Mouse (Mus musculus): ENCODE data around the gene Podxl2. TPM values are rescaled to one million over a fixed set of nuclear protein-coding genes. Genes with fewer than 3 reads are reported as not detected.
A peak's percentile ranks its signal among the peaks of the same experiment; 100 is the strongest.

The Podxl2 gene
- polyA plus RNA-seq, 1 experiment from 2014 or later = 355 TPM

- Histone ChIP-seq H3K4me3 (no peak overlapping the region), H3K9me3 (replicated peaks) (peaks cover 3% of the 10 kb centered on the region; the same call in 1 of the 2 replicates), H3K4me1 (no peaks in the 10 kb centered on the region), H3K4me2 (no peak overlapping the region), H3K36me3 (ENCODE audit: poor library complexity, severe bottlenecking) (peaks cover 89% of the 10 kb centered on the region), H3K27me3 (no peaks in the 10 kb centered on the region), H3K27ac (no peak overlapping the region), H3K9ac (no peak overlapping the region)
- WGBS = 82% methylated on average over 7 of the region's 7 CpGs
- no peak for ATAC-seq
Measured at GRCm38 (mm10) chr6:88858341-88858740, 16.5 kb downstream of the Podxl2 start.

- no peak for ATAC-seq
- no peak overlapping the region for H3K27ac ChIP-seq
- 88% methylated on average over 6 of the region's 6 CpGs for WGBS
Measured at GRCm38 (mm10) chr6:88857830-88858229, 17.0 kb downstream of the Podxl2 start.

GRCm38 (mm10) chr6:88857249-88857648 lies 17.6 kb downstream of the Podxl2 start:
- no peak for ATAC-seq
- H3K36me3 ChIP-seq (ENCODE audit: poor library complexity, severe bottlenecking) = peaks cover 88% of the 10 kb centered on the region
- H3K4me1 ChIP-seq = no peaks in the 10 kb centered on the region
- H3K4me3 ChIP-seq = no peak overlapping the region
- H3K4me2 ChIP-seq = no peak overlapping the region
- H3K9me3 ChIP-seq (replicated peaks) = peaks cover 3% of the 10 kb centered on the region; the same call in 1 of the 2 replicates
- H3K27me3 ChIP-seq = no peaks in the 10 kb centered on the region
- H3K27ac ChIP-seq = no peak overlapping the region
- no peak overlapping the region for H3K9ac ChIP-seq
- WGBS = 50% methylated on average over 9 of the region's 9 CpGs

More at GRCm38 (mm10) chr6:88857830-88858229, 17.0 kb downstream of the Podxl2 start:
- Histone ChIP-seq H3K9me3 (replicated peaks) (peaks cover 3% of the 10 kb centered on the region; the same call in 1 of the 2 replicates), H3K9ac (no peak overlapping the region), H3K4me2 (no peak overlapping the region), H3K36me3 (ENCODE audit: poor library complexity, severe bottlenecking) (peaks cover 89% of the 10 kb centered on the region), H3K27me3 (no peaks in the 10 kb centered on the region), H3K4me1 (no peaks in the 10 kb centered on the region), H3K4me3 (no peak overlapping the region)

GRCm38 (mm10) chr6:88855636-88856035 lies 19.2 kb downstream of the Podxl2 start:
- peak; percentile 38; the same call in 1 of the 2 replicates for ATAC-seq

GRCm38 (mm10) chr6:88854509-88854908 lies 20.3 kb downstream of the Podxl2 start:
- no peak for ATAC-seq
- Histone ChIP-seq H3K27me3 (no peaks in the 10 kb centered on the region), H3K9me3 (replicated peaks) (no peaks in the 10 kb centered on the region), H3K4me1 (no peaks in the 10 kb centered on the region), H3K9ac (no peak overlapping the region), H3K4me3 (no peak overlapping the region), H3K27ac (no peak overlapping the region), H3K36me3 (ENCODE audit: poor library complexity, severe bottlenecking) (peaks cover 84% of the 10 kb centered on the region), H3K4me2 (no peak overlapping the region)
- WGBS = 88% methylated on average over 5 of the region's 5 CpGs

More at GRCm38 (mm10) chr6:88855636-88856035, 19.2 kb downstream of the Podxl2 start:
- no peak overlapping the region for H3K9ac ChIP-seq
- no peaks in the 10 kb centered on the region for H3K27me3 ChIP-seq
- 18% methylated on average over 5 of the region's 5 CpGs for WGBS
- no peak overlapping the region for H3K4me2 ChIP-seq
- no peaks in the 10 kb centered on the region for H3K4me1 ChIP-seq
- H3K9me3 ChIP-seq (replicated peaks) = no peaks in the 10 kb centered on the region
- no peak overlapping the region for H3K4me3 ChIP-seq
- H3K36me3 ChIP-seq (ENCODE audit: poor library complexity, severe bottlenecking) = peaks cover 84% of the 10 kb centered on the region
- H3K27ac ChIP-seq = no peak overlapping the region

GRCm38 (mm10) chr6:88850034-88850433 lies 24.8 kb downstream of the Podxl2 start:
- no peak overlapping the region for H3K27ac ChIP-seq
- ATAC-seq = no peak
- no peaks in the 10 kb centered on the region for H3K27me3 ChIP-seq
- H3K4me2 ChIP-seq = no peak overlapping the region
- peaks cover 94% of the 10 kb centered on the region for H3K36me3 ChIP-seq (ENCODE audit: poor library complexity, severe bottlenecking)
- no peak overlapping the region for H3K9ac ChIP-seq
- no peaks in the 10 kb centered on the region for H3K9me3 ChIP-seq (replicated peaks)
- H3K4me1 ChIP-seq = no peaks in the 10 kb centered on the region
- H3K4me3 ChIP-seq = no peak overlapping the region
- WGBS = 89% methylated on average over 7 of the region's 7 CpGs

GRCm38 (mm10) chr6:88849270-88849669 lies 25.6 kb downstream of the Podxl2 start:
- no peak overlapping the region for H3K9ac ChIP-seq

GRCm38 (mm10) chr6:88847571-88847970 lies 27.3 kb downstream of the Podxl2 start:
- no peak for ATAC-seq
- H3K9me3 ChIP-seq (replicated peaks) = no peaks in the 10 kb centered on the region
- WGBS = 91% methylated on average over 2 of the region's 2 CpGs
- H3K4me1 ChIP-seq = peaks cover 9% of the 10 kb centered on the region
- no peak overlapping the region for H3K4me2 ChIP-seq
- H3K27me3 ChIP-seq = no peaks in the 10 kb centered on the region
- no peak overlapping the region for H3K4me3 ChIP-seq
- H3K36me3 ChIP-seq (ENCODE audit: poor library complexity, severe bottlenecking) = peaks cover 90% of the 10 kb centered on the region
- no peak overlapping the region for H3K9ac ChIP-seq
- no peak overlapping the region for H3K27ac ChIP-seq

More at GRCm38 (mm10) chr6:88849270-88849669, 25.6 kb downstream of the Podxl2 start:
- H3K4me2 ChIP-seq = no peak overlapping the region
- ATAC-seq = no peak
- H3K9me3 ChIP-seq (replicated peaks) = no peaks in the 10 kb centered on the region
- H3K4me3 ChIP-seq = no peak overlapping the region
- WGBS = 52% methylated on average over 4 of the region's 4 CpGs
- H3K27me3 ChIP-seq = no peaks in the 10 kb centered on the region
- no peak overlapping the region for H3K27ac ChIP-seq
- no peaks in the 10 kb centered on the region for H3K4me1 ChIP-seq
- peaks cover 93% of the 10 kb centered on the region for H3K36me3 ChIP-seq (ENCODE audit: poor library complexity, severe bottlenecking)

- Histone ChIP-seq H3K4me2 (no peak overlapping the region), H3K4me1 (peaks cover 23% of the 10 kb centered on the region), H3K27ac (no peak overlapping the region), H3K36me3 (ENCODE audit: poor library complexity, severe bottlenecking) (peaks cover 69% of the 10 kb centered on the region), H3K9me3 (replicated peaks) (no peaks in the 10 kb centered on the region), H3K27me3 (no peaks in the 10 kb centered on the region), H3K9ac (no peak overlapping the region), H3K4me3 (no peak overlapping the region)
- WGBS = 87% methylated on average over 7 of the region's 7 CpGs
- ATAC-seq = no peak
Measured at GRCm38 (mm10) chr6:88844901-88845565, 29.8 kb downstream of the Podxl2 start.

- Histone ChIP-seq H3K27me3 (no peaks in the 10 kb centered on the region), H3K4me2 (no peak overlapping the region), H3K36me3 (ENCODE audit: poor library complexity, severe bottlenecking) (peaks cover 65% of the 10 kb centered on the region), H3K4me1 (peaks cover 27% of the 10 kb centered on the region), H3K9ac (no peak overlapping the region), H3K4me3 (no peak overlapping the region), H3K27ac (no peak overlapping the region), H3K9me3 (replicated peaks) (no peaks in the 10 kb centered on the region)
- 84% methylated on average over 9 of the region's 9 CpGs for WGBS
- no peak for ATAC-seq
Measured at GRCm38 (mm10) chr6:88843781-88844725, 30.8 kb downstream of the Podxl2 start.

GRCm38 (mm10) chr6:88843241-88843640 lies 31.6 kb downstream of the Podxl2 start:
- peaks cover 27% of the 10 kb centered on the region for H3K4me1 ChIP-seq
- 73% methylated on average over 7 of the region's 7 CpGs for WGBS
- H3K4me2 ChIP-seq = peak overlapping the region; percentile 89
- peak overlapping the region; percentile 80 for H3K27ac ChIP-seq
- peak overlapping the region; percentile 75 for H3K9ac ChIP-seq
- peaks cover 65% of the 10 kb centered on the region for H3K36me3 ChIP-seq (ENCODE audit: poor library complexity, severe bottlenecking)
- no peak for ATAC-seq
- H3K27me3 ChIP-seq = no peaks in the 10 kb centered on the region
- no peaks in the 10 kb centered on the region for H3K9me3 ChIP-seq (replicated peaks)
- H3K4me3 ChIP-seq = peak overlapping the region; percentile 70; the same call in 1 of the 2 replicates

- Histone ChIP-seq H3K4me1 (peaks cover 27% of the 10 kb centered on the region), H3K4me3 (peak overlapping the region; percentile 70), H3K4me2 (peak overlapping the region; percentile 89), H3K27me3 (no peaks in the 10 kb centered on the region), H3K36me3 (ENCODE audit: poor library complexity, severe bottlenecking) (peaks cover 65% of the 10 kb centered on the region), H3K9me3 (replicated peaks) (no peaks in the 10 kb centered on the region), H3K27ac (peak overlapping the region; percentile 80), H3K9ac (peak overlapping the region; percentile 75)
- under 1% methylated on average over 32 of the region's 32 CpGs for WGBS
- peak; percentile 1 for ATAC-seq
Measured at GRCm38 (mm10) chr6:88842731-88843151, 32.1 kb downstream of the Podxl2 start.

Data from forebrain, embryonic 13.5 days (tissue).